Mouse (Mus musculus) lung, postnatal 0 days (tissue): ENCODE results near the gene Nf2. TPM values are rescaled to one million over a fixed set of nuclear protein-coding genes. Genes with fewer than 3 reads are reported as not detected.
"Not testable (repeated sequence)": the region's sequence is repeated elsewhere in the genome, so short reads cannot be mapped to it uniquely, and the experiment has no call there.

Experiments used
- ATAC-seq: fragments of 200-750 bp; cut with Nextera tagmentation; 2 replicates; pipeline ENCODE4 v1.8.0; 2017; ENCODE audit warnings: moderate library complexity
- DNase-seq: peaks from one replicate; pipeline ENCODE4 v3.0.0-alpha.2; 2016; ENCODE audit warnings: low spot score
- H3K27ac ChIP-seq: fragments of 300-500 bp; sonication (generic); 2 replicates; pipeline ENCODE4 v1.5.1; 2014; ENCODE audit warnings: antibody characterized with exemption, mild to moderate bottlenecking, low read length, mixed read lengths
- H3K27me3 ChIP-seq: fragments of 300-500 bp; sonication (generic); replicated peaks from 2 replicates; pipeline ENCODE4 v1.6.1; 2014; ENCODE audit warnings: low read length, mixed read lengths; ENCODE audit not compliant: insufficient read depth
- H3K36me3 ChIP-seq: fragments of 300-500 bp; sonication (generic); 2 replicates; pipeline ENCODE4 v1.6.1; 2014; ENCODE audit warnings: low read length, mixed read lengths; ENCODE audit not compliant: insufficient read depth
- H3K4me1 ChIP-seq: fragments of 300-500 bp; sonication (generic); 2 replicates; pipeline ENCODE4 v1.6.1; 2014; ENCODE audit warnings: antibody characterized with exemption, low read depth, low read length, mixed read lengths; ENCODE audit not compliant: insufficient read depth
- H3K4me2 ChIP-seq: fragments of 300-500 bp; sonication (generic); replicated peaks from 2 replicates; pipeline ENCODE4 v1.6.1; 2014; ENCODE audit warnings: low read depth, mild to moderate bottlenecking, low read length, moderate library complexity, mixed read lengths
- H3K4me3 ChIP-seq: fragments of 300-500 bp; sonication (generic); 2 replicates; pipeline ENCODE4 v1.5.1; 2014; ENCODE audit warnings: low read depth, low read length
- H3K9ac ChIP-seq: fragments of 300-500 bp; sonication (generic); replicated peaks from 2 replicates; pipeline ENCODE4 v1.6.1; 2014; ENCODE audit warnings: low read depth, mild to moderate bottlenecking
- H3K9me3 ChIP-seq: fragments of 300-500 bp; sonication (generic); 2 replicates; pipeline ENCODE4 v1.6.1; 2016; ENCODE audit warnings: low read length, mixed read lengths
- CTCF ChIP-seq: IDR thresholded peaks from 2 replicates; pipeline ENCODE4 v1.5.1; 2016; ENCODE audit warnings: antibody characterized with exemption, mild to moderate bottlenecking
- EP300 ChIP-seq: IDR thresholded peaks from 2 replicates; pipeline ENCODE4 v1.6.1; 2016; ENCODE audit warnings: antibody characterized with exemption, mild to moderate bottlenecking, control low read depth
- WGBS: fragments of 180-500 bp; shearing (Covaris S2); extraction: QIAGEN DNeasy Blood & Tissue Kit; methylation state at CpG from one replicate; pipeline ENCODE4 v1.1.7; 2014; 5-methylcytosine and 5-hydroxymethylcytosine counted together
- polyA plus RNA-seq: library from polyadenylated mRNA; unstranded; fragments of >200 nt; fragmentation: Nextera tagmentation; extraction: Ambion mirVana; gene quantifications from 2 replicates; pipeline ENCODE4 v1.2.1, GENCODE M21; 2015

Gene Nf2
- polyA plus RNA-seq, 1 experiment from 2014 or later = 19.6 TPM

DNA sequence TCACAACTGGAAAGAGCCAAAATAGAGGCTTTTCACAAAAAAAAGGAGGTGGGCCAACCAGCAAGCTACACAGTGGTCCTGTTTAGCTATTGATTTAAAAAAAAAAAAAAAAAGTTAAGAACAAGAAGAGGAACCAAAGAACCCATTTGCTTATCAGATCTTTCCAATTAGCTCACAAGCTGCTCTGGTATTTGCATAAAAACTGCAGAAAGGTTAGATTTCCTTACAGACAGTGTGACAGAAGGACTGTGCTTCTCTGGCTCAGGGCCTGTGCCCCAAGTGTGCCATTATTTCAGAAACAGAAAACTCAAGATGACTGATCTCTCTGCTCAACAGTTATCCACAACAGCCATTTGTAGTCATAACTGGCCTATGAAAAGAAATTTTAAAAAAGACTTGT, 18.3 kb downstream of the Nf2 start:
- H3K4me1 ChIP-seq = no peaks in the 10 kb centered on the region
- DNase-seq (no peak), ATAC-seq (no peak)
- H3K4me3 ChIP-seq = no peak overlapping the region
- no peak for TF ChIP-seq EP300
- no peak for TF ChIP-seq CTCF
- H3K9ac ChIP-seq = no peak overlapping the region
- H3K9me3 ChIP-seq = no peaks in the 10 kb centered on the region
- H3K27ac ChIP-seq = no peak overlapping the region
- no peak overlapping the region for H3K4me2 ChIP-seq
- no peaks in the 10 kb centered on the region for H3K27me3 ChIP-seq
- H3K36me3 ChIP-seq = no peaks in the 10 kb centered on the region

DNA sequence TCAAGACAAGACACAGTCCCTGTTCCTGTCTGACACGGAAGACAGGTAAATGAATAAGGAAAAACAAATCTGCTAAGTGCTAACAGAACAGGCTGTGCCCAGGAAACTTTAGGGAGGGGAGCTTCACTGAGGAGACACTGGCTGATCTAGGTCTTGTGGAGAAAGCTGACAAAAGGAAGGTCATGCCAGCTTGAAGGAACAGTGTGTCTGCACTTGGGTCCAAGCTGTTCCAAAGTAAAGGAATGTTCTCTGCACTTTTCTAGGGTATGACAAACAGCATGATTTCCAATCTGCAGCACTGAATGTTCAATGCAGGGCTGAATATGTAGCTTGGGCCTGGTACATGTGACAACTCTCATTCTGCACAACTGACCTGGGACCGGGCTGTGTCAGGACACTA, 21.4 kb downstream of the Nf2 start:
- DNase-seq (no peak), ATAC-seq (no peak)
- no peaks in the 10 kb centered on the region for H3K9me3 ChIP-seq
- H3K27me3 ChIP-seq = no peaks in the 10 kb centered on the region
- no peak overlapping the region for H3K9ac ChIP-seq
- H3K36me3 ChIP-seq = no peaks in the 10 kb centered on the region
- 50% methylated on average over 2 of the region's 2 CpGs for WGBS
- no peak overlapping the region for H3K4me3 ChIP-seq
- no peaks in the 10 kb centered on the region for H3K4me1 ChIP-seq
- no peak overlapping the region for H3K4me2 ChIP-seq
- no peak overlapping the region for H3K27ac ChIP-seq
- TF ChIP-seq EP300 = no peak
- TF ChIP-seq CTCF = no peak

DNA sequence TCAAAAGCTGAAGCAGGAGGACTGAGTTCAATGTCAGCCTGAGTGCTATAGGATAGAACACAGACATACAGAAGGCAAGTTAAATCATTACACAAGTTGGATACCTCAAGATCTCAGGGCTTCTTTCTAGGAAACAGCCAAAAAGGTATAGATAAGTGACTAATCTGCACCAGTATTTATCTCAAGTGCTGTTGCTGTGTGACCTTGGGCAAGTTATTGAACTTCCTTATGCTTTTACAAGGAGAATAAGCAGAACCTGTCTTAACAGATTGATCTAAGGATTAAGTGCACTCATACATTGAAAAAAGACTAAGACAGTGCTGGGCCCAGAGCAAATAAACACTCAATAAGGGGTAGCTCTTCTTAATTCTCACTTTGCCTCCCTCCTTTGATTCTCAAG, 22.0 kb downstream of the Nf2 start:
- H3K27me3 ChIP-seq = no peaks in the 10 kb centered on the region
- no peaks in the 10 kb centered on the region for H3K4me1 ChIP-seq
- TF ChIP-seq EP300 (no peak), CTCF (no peak)
- no peak overlapping the region for H3K4me2 ChIP-seq
- ATAC-seq = no peak
- no peaks in the 10 kb centered on the region for H3K36me3 ChIP-seq
- no peak for DNase-seq
- no peak overlapping the region for H3K27ac ChIP-seq
- H3K4me3 ChIP-seq = no peak overlapping the region
- no peaks in the 10 kb centered on the region for H3K9me3 ChIP-seq
- no peak overlapping the region for H3K9ac ChIP-seq

DNA sequence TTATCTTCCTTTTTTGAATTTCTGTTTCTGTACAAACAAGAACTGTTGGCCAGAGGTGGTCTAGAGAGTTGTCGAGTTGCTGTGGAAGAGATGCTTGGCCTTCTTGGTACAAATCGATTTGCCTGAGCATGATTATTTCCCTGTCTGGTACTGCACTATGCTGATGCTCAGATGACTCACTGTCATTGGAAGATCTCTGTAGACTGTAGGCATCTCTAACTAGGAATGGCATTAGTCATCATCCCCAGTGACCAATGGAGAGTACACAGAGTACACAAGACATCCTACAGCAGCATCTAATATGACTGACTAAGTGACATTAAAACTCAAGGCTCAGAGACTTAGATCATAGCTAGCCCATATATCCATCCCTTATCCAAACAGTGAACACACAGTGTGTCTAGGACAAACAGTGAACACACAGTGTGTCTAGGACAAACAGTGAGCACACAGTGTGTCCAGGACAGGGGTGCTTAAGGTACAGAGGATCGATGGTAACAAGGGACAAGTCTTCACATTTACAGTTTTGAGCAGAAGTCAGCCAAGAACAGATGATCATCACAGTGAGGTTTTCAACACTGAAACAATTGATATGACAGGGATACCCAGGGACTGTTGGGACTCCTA, 23.1 kb downstream of the Nf2 start:
- Histone ChIP-seq H3K4me1 (no peaks in the 10 kb centered on the region), H3K9ac (no peak overlapping the region), H3K27ac (no peak overlapping the region), H3K27me3 (no peaks in the 10 kb centered on the region), H3K9me3 (no peaks in the 10 kb centered on the region), H3K4me2 (no peak overlapping the region), H3K36me3 (no peaks in the 10 kb centered on the region), H3K4me3 (no peak overlapping the region)
- 99% methylated on average over 3 of the region's 3 CpGs for WGBS
- ATAC-seq (no peak), DNase-seq (no peak)
- TF ChIP-seq EP300 (no peak), CTCF (no peak)

DNA sequence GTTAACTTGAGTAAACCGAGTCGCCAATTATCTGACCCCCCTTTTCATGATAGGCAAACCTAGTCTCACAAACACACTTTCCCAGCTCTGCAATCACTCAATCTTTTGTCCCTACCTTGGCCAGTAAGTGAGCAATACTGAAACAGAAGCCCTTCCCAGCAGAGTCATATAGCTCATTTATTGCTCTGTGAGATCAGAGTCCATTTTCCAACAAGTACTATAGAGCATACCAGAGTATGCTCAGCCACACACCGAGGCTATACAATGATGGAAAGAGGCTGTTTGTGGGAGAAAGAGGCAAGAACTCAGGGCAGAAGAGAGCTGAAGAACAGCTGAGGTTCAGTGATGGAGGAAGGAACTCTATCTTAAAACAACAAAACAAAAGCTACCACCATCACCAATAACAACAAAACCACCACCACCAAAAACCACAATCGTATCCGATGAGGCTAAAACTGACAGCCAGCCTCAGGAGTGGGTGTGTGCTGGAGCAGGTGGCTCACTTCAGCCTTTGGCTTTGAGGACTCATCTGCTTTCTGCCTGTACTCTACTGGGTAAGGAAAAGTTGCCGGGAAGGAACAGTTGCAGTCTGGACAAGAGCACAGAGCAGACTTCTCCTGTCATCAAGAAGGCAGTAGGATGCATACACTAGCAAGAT, 25.6 kb downstream of the Nf2 start:
- Histone ChIP-seq H3K4me3 (no peak overlapping the region), H3K36me3 (no peaks in the 10 kb centered on the region), H3K27me3 (no peaks in the 10 kb centered on the region), H3K9me3 (no peaks in the 10 kb centered on the region), H3K4me1 (no peaks in the 10 kb centered on the region), H3K4me2 (no peak overlapping the region), H3K9ac (no peak overlapping the region), H3K27ac (no peak overlapping the region)
- ATAC-seq = no peak
- no peak for DNase-seq
- TF ChIP-seq EP300 = no peak
- TF ChIP-seq CTCF = no peak
- 85% methylated on average over 6 of the region's 6 CpGs for WGBS

DNA sequence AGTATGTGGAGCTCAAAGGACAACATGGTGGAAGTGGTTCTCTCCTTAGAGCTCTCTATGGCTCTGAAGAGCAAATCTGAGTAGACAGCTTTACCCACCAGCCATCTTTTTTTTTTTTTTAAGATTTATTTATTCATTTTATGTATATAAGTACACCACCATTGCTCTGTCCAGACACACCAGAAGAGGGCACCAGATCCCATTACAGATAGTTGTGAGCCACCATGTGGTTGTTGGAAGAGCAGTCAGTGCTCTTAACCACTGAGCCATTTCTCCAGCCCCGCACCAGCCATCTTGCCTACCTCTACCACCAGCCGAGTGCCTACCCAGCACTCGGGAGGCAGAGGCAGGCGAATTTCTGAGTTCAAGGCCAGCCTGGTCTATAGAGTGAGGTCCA, 26.9 kb downstream of the Nf2 start:
- 95% methylated on average over 4 of the region's 4 CpGs for WGBS

More for the DNA sequence above, 26.9 kb downstream of the Nf2 start:
- not testable (repeated sequence) for H3K4me1 ChIP-seq, DNase-seq, H3K4me2 ChIP-seq, H3K9me3 ChIP-seq, ATAC-seq, H3K9ac ChIP-seq, H3K27me3 ChIP-seq, H3K4me3 ChIP-seq, H3K36me3 ChIP-seq, H3K27ac ChIP-seq
- peak; percentile 23 for TF ChIP-seq CTCF
